Mouse (Mus musculus) mature B cell (primary cell): ENCODE measurements around the gene She.

Source experiments
- in situ Hi-C: fragments of 300-500 bp; cut with MboI; formaldehyde crosslinking; loops from 2 replicates; pipeline ENCODE4 v1.14.3; 2019

She gene

GRCm38 (mm10) chr3:89885766-89886165 is 54.6 kb downstream of the She start:
- in situ Hi-C loops, result no loop called here

- in situ Hi-C loops, result no loop called here
These were observed 56.5 kb downstream of the She start for GRCm38 (mm10) chr3:89887582-89888230.

GRCm38 (mm10) chr3:89889841-89890430 is 58.8 kb downstream of the She start:
- in situ Hi-C loops, result no loop called here

- in situ Hi-C loops, result no loop called here
These were observed 60.5 kb downstream of the She start for GRCm38 (mm10) chr3:89891696-89892095.

- in situ Hi-C loops, result no loop called here
These were observed 61.4 kb downstream of the She start for GRCm38 (mm10) chr3:89892517-89893106.

- in situ Hi-C loops, result no loop called here
These were observed 65.4 kb downstream of the She start for GRCm38 (mm10) chr3:89896571-89896970.

GRCm38 (mm10) chr3:89897204-89897796 is 66.1 kb downstream of the She start:
- in situ Hi-C loops, result no loop called here

GRCm38 (mm10) chr3:89898011-89898410 is 66.8 kb downstream of the She start:
- in situ Hi-C loops, result no loop called here

GRCm38 (mm10) chr3:89898870-89899510 is 67.8 kb downstream of the She start:
- in situ Hi-C loops, result no loop called here

GRCm38 (mm10) chr3:89899511-89899908 is 68.3 kb downstream of the She start:
- in situ Hi-C loops, result no loop called here

GRCm38 (mm10) chr3:89907846-89908245 is 76.7 kb downstream of the She start:
- in situ Hi-C loops, result no loop called here
